Mouse (Mus musculus): Measurements from ENCODE around the gene Olfr617. TPM values are rescaled to one million over a fixed set of nuclear protein-coding genes. Genes with fewer than 3 reads are reported as not detected.
"Not testable (repeated sequence)": the region's sequence is repeated elsewhere in the genome, so short reads cannot be mapped to it uniquely, and the experiment has no call there.

Gene Olfr617
- total RNA-seq (2012; rRNA removed) = not detected in 2 replicates

GRCm38 (mm10) chr7:103572761-103573160, at the start of gene Olfr617:
Gene Olfr617, plus strand, starts transcription at chr7:103573061.
- in situ Hi-C loops (cut with MboI; ENCODE audit: low sequenced_read_pairs in 2 of 2, unreplicated experiment in 2 of 2) = loop anchor here in 1 of 2 experiments (5.0 kb wide), 1 partner anchor 105 kb away; no protein-coding TSS in a partner anchor
- no peak for TF ChIP-seq CHD2 (IDR thresholded peaks at IDR 0.05; ENCODE audit: low read depth, low read length)
- no peak for TF ChIP-seq ZC3H11A (IDR thresholded peaks at IDR 0.05; ENCODE audit: borderline replicate concordance, low read depth, low read length)
- TF ChIP-seq MAFK (IDR thresholded peaks at IDR 0.05; ENCODE audit: insufficient read depth, low read depth, low read length) = no peak
- no peak for TF ChIP-seq HCFC1 (IDR thresholded peaks at IDR 0.05; ENCODE audit: borderline replicate concordance, insufficient read depth, low read length)
- TF ChIP-seq ZNF384 (IDR thresholded peaks at IDR 0.05; ENCODE audit: low read depth, low read length) = no peak
- Histone ChIP-seq H3K27ac (ENCODE audit: insufficient read depth, low read depth, low read length, poor library complexity, severe bottlenecking) (no peak within 1 kb of the TSS), H3K9me3 (ENCODE audit: control insufficient read depth, insufficient read depth, low read depth, low read length) (no peaks in the 10 kb centered on the region), H3K9ac (ENCODE audit: insufficient read depth, low read depth, low read length, poor library complexity, severe bottlenecking) (no peak within 1 kb of the TSS), H3K36me3 (ENCODE audit: control insufficient read depth, insufficient read depth, low read length, poor library complexity, severe bottlenecking) (no peaks in the 10 kb centered on the region), H3K4me3 (ENCODE audit: insufficient read depth in 1 of 2, low read depth in 1 of 2, low read length in 2 of 2, poor library complexity in 1 of 2, severe bottlenecking in 1 of 2) (no peak within 1 kb of the TSS), H3K4me1 (ENCODE audit: control insufficient read depth in 2 of 2, insufficient read depth in 2 of 2, low read length in 2 of 2, poor library complexity in 1 of 2) (no peaks in the 10 kb centered on the region)
- no peak for DNase-seq (ENCODE audit: low read depth, low spot score)

GRCm38 (mm10) chr7:103542617-103543016, 30.2 kb upstream of the Olfr617 start, which contains the start of gene Olfr612:
Gene Olfr612, minus strand, starts transcription at chr7:103542717.
- H3K4me3 ChIP-seq (ENCODE audit: insufficient read depth in 1 of 2, low read depth in 1 of 2, low read length in 2 of 2, poor library complexity in 1 of 2, severe bottlenecking in 1 of 2); DNase-seq (ENCODE audit: low read depth, low spot score); in situ Hi-C loops (cut with MboI; ENCODE audit: low sequenced_read_pairs in 2 of 2, unreplicated experiment in 2 of 2); H3K9ac ChIP-seq (ENCODE audit: insufficient read depth, low read depth, low read length, poor library complexity, severe bottlenecking); H3K27ac ChIP-seq (ENCODE audit: insufficient read depth, low read depth, low read length, poor library complexity, severe bottlenecking); H3K4me1 ChIP-seq (ENCODE audit: control insufficient read depth in 2 of 2, insufficient read depth in 2 of 2, low read length in 2 of 2, poor library complexity in 1 of 2); H3K9me3 ChIP-seq (ENCODE audit: control insufficient read depth, insufficient read depth, low read depth, low read length); H3K36me3 ChIP-seq (ENCODE audit: control insufficient read depth, insufficient read depth, low read length, poor library complexity, severe bottlenecking): not testable (repeated sequence)

GRCm38 (mm10) chr7:103547774-103548173, 25.1 kb upstream of the Olfr617 start, which contains the start of gene Olfr613:
Gene Olfr613, plus strand, starts transcription at chr7:103548074.
- H3K4me3 ChIP-seq (ENCODE audit: insufficient read depth in 1 of 2, low read depth in 1 of 2, low read length in 2 of 2, poor library complexity in 1 of 2, severe bottlenecking in 1 of 2) = no peak within 1 kb of the TSS
- H3K9ac ChIP-seq (ENCODE audit: insufficient read depth, low read depth, low read length, poor library complexity, severe bottlenecking) = no peak within 1 kb of the TSS
- H3K36me3 ChIP-seq (ENCODE audit: control insufficient read depth, insufficient read depth, low read length, poor library complexity, severe bottlenecking) = no peaks in the 10 kb centered on the region
- TF ChIP-seq ZNF384 (IDR thresholded peaks at IDR 0.05; ENCODE audit: low read depth, low read length) (no peak), CHD2 (IDR thresholded peaks at IDR 0.05; ENCODE audit: low read depth, low read length) (no peak), ZC3H11A (IDR thresholded peaks at IDR 0.05; ENCODE audit: borderline replicate concordance, low read depth, low read length) (no peak), MAFK (IDR thresholded peaks at IDR 0.05; ENCODE audit: insufficient read depth, low read depth, low read length) (no peak), HCFC1 (IDR thresholded peaks at IDR 0.05; ENCODE audit: borderline replicate concordance, insufficient read depth, low read length) (no peak)
- no peak within 1 kb of the TSS for H3K27ac ChIP-seq (ENCODE audit: insufficient read depth, low read depth, low read length, poor library complexity, severe bottlenecking)
- no peak for DNase-seq (ENCODE audit: low read depth, low spot score)
- in situ Hi-C loops (cut with MboI; ENCODE audit: low sequenced_read_pairs in 2 of 2, unreplicated experiment in 2 of 2) = no loop called here
- no peaks in the 10 kb centered on the region for H3K4me1 ChIP-seq (ENCODE audit: control insufficient read depth in 2 of 2, insufficient read depth in 2 of 2, low read length in 2 of 2, poor library complexity in 1 of 2)
- H3K9me3 ChIP-seq (ENCODE audit: control insufficient read depth, insufficient read depth, low read depth, low read length) = no peaks in the 10 kb centered on the region

- Histone ChIP-seq H3K27ac (ENCODE audit: insufficient read depth, low read depth, low read length, poor library complexity, severe bottlenecking) (no peak within 1 kb of the TSS), H3K4me3 (ENCODE audit: insufficient read depth in 1 of 2, low read depth in 1 of 2, low read length in 2 of 2, poor library complexity in 1 of 2, severe bottlenecking in 1 of 2) (no peak within 1 kb of the TSS), H3K9me3 (ENCODE audit: control insufficient read depth, insufficient read depth, low read depth, low read length) (no peaks in the 10 kb centered on the region), H3K4me1 (ENCODE audit: control insufficient read depth in 2 of 2, insufficient read depth in 2 of 2, low read length in 2 of 2, poor library complexity in 1 of 2) (no peaks in the 10 kb centered on the region), H3K36me3 (ENCODE audit: control insufficient read depth, insufficient read depth, low read length, poor library complexity, severe bottlenecking) (no peaks in the 10 kb centered on the region), H3K9ac (ENCODE audit: insufficient read depth, low read depth, low read length, poor library complexity, severe bottlenecking) (no peak within 1 kb of the TSS)
- no peak for TF ChIP-seq ZNF384 (IDR thresholded peaks at IDR 0.05; ENCODE audit: low read depth, low read length)
- TF ChIP-seq ZC3H11A (IDR thresholded peaks at IDR 0.05; ENCODE audit: borderline replicate concordance, low read depth, low read length) = no peak
- no peak for TF ChIP-seq HCFC1 (IDR thresholded peaks at IDR 0.05; ENCODE audit: borderline replicate concordance, insufficient read depth, low read length)
- no peak for TF ChIP-seq CHD2 (IDR thresholded peaks at IDR 0.05; ENCODE audit: low read depth, low read length)
- TF ChIP-seq MAFK (IDR thresholded peaks at IDR 0.05; ENCODE audit: insufficient read depth, low read depth, low read length) = no peak
- in situ Hi-C loops (cut with MboI; ENCODE audit: low sequenced_read_pairs in 2 of 2, unreplicated experiment in 2 of 2) = no loop called here
- no peak for DNase-seq (ENCODE audit: low read depth, low spot score)
Observed at GRCm38 (mm10) chr7:103555779-103556178, 17.1 kb upstream of the Olfr617 start, which contains the start of gene Olfr615. Gene Olfr615, plus strand, starts transcription at chr7:103556079.

GRCm38 (mm10) chr7:103569043-103569442, 3.8 kb upstream of the Olfr617 start, which contains the start of gene Olfr616:
Gene Olfr616, minus strand, starts transcription at chr7:103569143.
- no peak within 1 kb of the TSS for H3K9ac ChIP-seq (ENCODE audit: insufficient read depth, low read depth, low read length, poor library complexity, severe bottlenecking)
- in situ Hi-C loops (cut with MboI; ENCODE audit: low sequenced_read_pairs in 2 of 2, unreplicated experiment in 2 of 2) = no loop called here
- TF ChIP-seq CHD2 (IDR thresholded peaks at IDR 0.05; ENCODE audit: low read depth, low read length) (no peak), ZC3H11A (IDR thresholded peaks at IDR 0.05; ENCODE audit: borderline replicate concordance, low read depth, low read length) (no peak), ZNF384 (IDR thresholded peaks at IDR 0.05; ENCODE audit: low read depth, low read length) (no peak), MAFK (IDR thresholded peaks at IDR 0.05; ENCODE audit: insufficient read depth, low read depth, low read length) (no peak), HCFC1 (IDR thresholded peaks at IDR 0.05; ENCODE audit: borderline replicate concordance, insufficient read depth, low read length) (no peak)
- H3K4me3 ChIP-seq (ENCODE audit: insufficient read depth in 1 of 2, low read depth in 1 of 2, low read length in 2 of 2, poor library complexity in 1 of 2, severe bottlenecking in 1 of 2) = no peak within 1 kb of the TSS
- no peak within 1 kb of the TSS for H3K27ac ChIP-seq (ENCODE audit: insufficient read depth, low read depth, low read length, poor library complexity, severe bottlenecking)
- DNase-seq (ENCODE audit: low read depth, low spot score) = no peak
- no peaks in the 10 kb centered on the region for H3K9me3 ChIP-seq (ENCODE audit: control insufficient read depth, insufficient read depth, low read depth, low read length)
- H3K36me3 ChIP-seq (ENCODE audit: control insufficient read depth, insufficient read depth, low read length, poor library complexity, severe bottlenecking) = no peaks in the 10 kb centered on the region
- no peaks in the 10 kb centered on the region for H3K4me1 ChIP-seq (ENCODE audit: control insufficient read depth in 2 of 2, insufficient read depth in 2 of 2, low read length in 2 of 2, poor library complexity in 1 of 2)

Measured in ES-E14 (cell line).